Mouse (Mus musculus) layer of hippocampus, adult 8-10 months (tissue): ENCODE data around the gene Tiam1. TPM values are rescaled to one million over a fixed set of nuclear protein-coding genes. Genes with fewer than 3 reads are reported as not detected.

Experiments used
- DNase-seq, 2 experiments: peaks; one replicate each; pipeline ENCODE4 v3.0.0; 2022; ENCODE audit warnings: low spot score in 2 of 2
- total RNA-seq, 4 experiments: library from RNA; stranded (reverse); gene quantifications; 2 replicates each; pipeline ENCODE4 v1.2.4; 2022

Gene Tiam1
- total RNA-seq, 4 experiments from 2014 or later, result 103 to 125 (median 116) TPM

GRCm38 (mm10) chr16:90052905-90053519 lies 90.6 kb downstream of the Tiam1 start:
- no peak for DNase-seq

GRCm38 (mm10) chr16:90052409-90052808 lies 91.2 kb downstream of the Tiam1 start:
- peak in 1 of 2 experiments; percentile 33 for DNase-seq

GRCm38 (mm10) chr16:90051051-90051450 lies 92.5 kb downstream of the Tiam1 start:
- no peak for DNase-seq

- DNase-seq, result no peak
Observed at GRCm38 (mm10) chr16:90047841-90048240, 95.7 kb downstream of the Tiam1 start.

GRCm38 (mm10) chr16:90046494-90047158 lies 96.9 kb downstream of the Tiam1 start:
- DNase-seq, result peak in 1 of 2 experiments; percentile 35

- DNase-seq, result no peak
Observed at GRCm38 (mm10) chr16:90045611-90046010, 98.0 kb downstream of the Tiam1 start.

GRCm38 (mm10) chr16:90044004-90044754 lies 99.4 kb downstream of the Tiam1 start:
- no peak for DNase-seq

- peak; percentile 28 to 43 for DNase-seq
Observed at GRCm38 (mm10) chr16:90042874-90043273, 100.7 kb downstream of the Tiam1 start.

GRCm38 (mm10) chr16:90042386-90042785 lies 101.2 kb downstream of the Tiam1 start:
- no peak for DNase-seq

- DNase-seq, result peak; percentile 70 to 72
Observed at GRCm38 (mm10) chr16:90040771-90041364, 102.7 kb downstream of the Tiam1 start.

GRCm38 (mm10) chr16:90035595-90036110 lies 107.9 kb downstream of the Tiam1 start:
- DNase-seq, result no peak

GRCm38 (mm10) chr16:90030355-90030754 lies 113.2 kb downstream of the Tiam1 start:
- DNase-seq, result no peak

GRCm38 (mm10) chr16:90027886-90028285 lies 115.7 kb downstream of the Tiam1 start:
- DNase-seq, result no peak

- no peak for DNase-seq
Observed at GRCm38 (mm10) chr16:90025526-90026172, 117.9 kb downstream of the Tiam1 start.

GRCm38 (mm10) chr16:90023665-90024010 lies 119.9 kb downstream of the Tiam1 start:
- no peak for DNase-seq

- DNase-seq, result no peak
Observed at GRCm38 (mm10) chr16:90022932-90023664, 120.5 kb downstream of the Tiam1 start.

- DNase-seq, result no peak
Observed at GRCm38 (mm10) chr16:90016046-90016445, 127.5 kb downstream of the Tiam1 start.

GRCm38 (mm10) chr16:90014596-90014995 lies 129.0 kb downstream of the Tiam1 start:
- DNase-seq, result no peak

GRCm38 (mm10) chr16:90011521-90012181 lies 131.9 kb downstream of the Tiam1 start:
- no peak for DNase-seq

- no peak for DNase-seq
Observed at GRCm38 (mm10) chr16:90008504-90008903, 135.1 kb downstream of the Tiam1 start.
